In the genomic region with DNA sequence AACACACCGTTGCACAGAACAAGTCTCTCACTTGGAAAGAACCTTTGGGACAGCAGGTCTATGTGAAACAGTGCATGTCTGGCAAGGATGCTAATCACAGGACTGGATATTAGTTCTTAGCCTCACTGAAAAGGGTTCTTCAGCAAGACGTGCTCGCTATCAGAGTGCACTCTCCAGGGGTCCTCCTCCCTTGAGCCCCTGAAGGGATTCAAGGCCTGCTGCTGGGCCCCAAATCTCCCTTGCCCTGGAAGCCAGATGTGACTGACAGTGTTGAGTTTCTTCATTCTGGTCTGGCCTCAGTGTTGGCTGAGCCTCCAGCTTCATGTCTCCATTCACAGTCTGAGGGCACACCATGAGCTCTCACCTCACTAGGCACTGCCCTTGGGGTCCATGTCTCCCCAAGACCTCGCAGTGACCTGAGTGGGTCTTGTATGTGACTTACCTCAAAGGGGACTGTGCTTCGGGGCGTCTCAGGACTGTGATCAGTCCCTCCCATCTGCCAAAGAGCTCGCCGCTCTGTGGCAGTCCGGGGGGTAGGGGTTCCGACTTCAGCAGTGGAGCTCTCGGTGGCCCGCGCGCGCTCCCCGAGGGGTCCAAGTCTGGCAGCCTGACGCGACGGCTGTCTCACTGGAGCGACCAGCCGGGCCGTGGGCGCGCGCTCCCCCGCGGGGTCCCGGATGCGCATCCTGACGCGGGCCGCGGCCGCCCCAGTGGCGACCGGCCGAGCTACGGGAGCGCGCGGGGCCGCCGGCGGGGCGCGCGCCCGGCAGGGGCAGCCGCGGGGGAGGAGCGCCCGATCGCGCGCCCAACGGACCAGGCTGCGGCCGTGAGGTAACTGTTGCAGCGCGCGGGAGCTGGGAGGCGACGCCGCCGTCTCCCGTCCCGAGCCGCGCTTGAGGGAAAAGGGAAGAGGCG, we compare ENCODE assay signal across 8 mouse cellular contexts. TPM values are rescaled to one million over a fixed set of nuclear protein-coding genes. Genes with fewer than 3 reads are reported as not detected.
DNase-seq lines count a peak whose midpoint lies in the region; ATAC-seq and TF ChIP-seq lines count a peak whose summit lies in the region.

A gene (plus strand): TSS at position 861 of the 915 bp plus-strand sequence.

- H3K27ac ChIP-seq in hindbrain, postnatal 0 days: peak within 1 kb of the TSS; percentile 92
- H3K27ac ChIP-seq in macrophage: no peak within 1 kb of the TSS

- under 1% methylated on average over 42 of the region's 70 CpGs for WGBS in hindbrain, postnatal 0 days
- 8% methylated on average over 64 of the region's 70 CpGs for WGBS in macrophage (ENCODE audit: missing documents)

- ATAC-seq in hindbrain, postnatal 0 days: peak; percentile 86

- peak within 1 kb of the TSS; percentile 58 for H3K4me2 ChIP-seq in hindbrain, postnatal 0 days (ENCODE audit: low read depth, low read length)

- H3K27me3 ChIP-seq in hindbrain, postnatal 0 days (ENCODE audit: insufficient read depth, low read length): no peaks in the 10 kb centered on the region

- 0 out of 2 replicates have a peak, but pooled peaks cover 5% of the 10 kb centered on the region for H3K4me1 ChIP-seq in hindbrain, postnatal 0 days (ENCODE audit: insufficient read depth, low read length)

- H3K36me3 ChIP-seq in hindbrain, postnatal 0 days (ENCODE audit: insufficient read depth, low read length): no peaks in the 10 kb centered on the region
- no peaks in the 10 kb centered on the region for H3K36me3 ChIP-seq in macrophage (ENCODE audit: inconsistent target)

- no peak for TF ChIP-seq CTCF in hindbrain, postnatal 0 days (IDR thresholded peaks at IDR 0.05; ENCODE audit: low read depth)

- H3K9ac ChIP-seq in hindbrain, postnatal 0 days (replicated peaks; ENCODE audit: low read length): peak within 1 kb of the TSS; percentile 97

- DNase-seq in ZHBTc4 (ENCODE audit: low read depth, low spot score): peak; percentile 74
- DNase-seq in cerebellum, postnatal 10 days: peak; percentile 85 to 90
- DNase-seq in gastrocnemius, postnatal 10 days: peak; percentile 70
- peak; percentile 84 for DNase-seq in hindbrain, postnatal 0 days (ENCODE audit: low spot score)
- peak; percentile 20 to 34 for DNase-seq in left cerebral cortex, adult 8-10 months (ENCODE audit: low spot score in 2 of 2)
- DNase-seq in right cerebral cortex, postnatal 14 days: peak; percentile 69
- DNase-seq in urinary bladder, postnatal 4 days (ENCODE audit: low spot score in 2 of 2): peak; percentile 57 to 66

- H3K4me3 ChIP-seq in hindbrain, postnatal 0 days (ENCODE audit: low read length): peak within 1 kb of the TSS; percentile 95
- H3K4me3 ChIP-seq in macrophage (ENCODE audit: inconsistent target): peak within 1 kb of the TSS; percentile 22; the same call in 1 of the 2 replicates

- H3K79me2 ChIP-seq in macrophage (ENCODE audit: inconsistent target): peaks cover 6% of the 10 kb centered on the region; the same call in 1 of the 2 replicates

- no peaks in the 10 kb centered on the region for H3K9me3 ChIP-seq in hindbrain, postnatal 0 days (ENCODE audit: low read length)

RNA-seq across cellular contexts. Expression of the gene that starts here (rescaled TPM):
- 1 to 10 TPM; 7.1 to 8.6 TPM for total RNA-seq in gastrocnemius, postnatal 10 days (2021)
- total RNA-seq in hindbrain, postnatal 0 days (2014; rRNA removed): 12.1 and 18.3 TPM in 2 replicates
- polyA plus RNA-seq in hindbrain, postnatal 0 days (2015; fragmentation: Nextera tagmentation; extraction: Ambion mirVana): 3.4 and 3.7 TPM in 2 replicates
- 10 to 100 TPM in 3 of 4 experiments, 1 to 10 TPM in 1; 7.3 to 13.3 (median 11.6) TPM for total RNA-seq in left cerebral cortex, adult 8-10 months (2022)
- total RNA-seq in macrophage (2018; cell fraction: chromatin; rRNA removed): 10 to 100 TPM in 10 of 26 experiments, 1 to 10 TPM in 15, under 1 TPM in 1; 0.41 to 38.1 (median 3.3) TPM
- 10 to 100 TPM in 3 of 26 experiments, 1 to 10 TPM in 22, under 1 TPM in 1; 0.88 to 11.3 (median 3.8) TPM for total RNA-seq in macrophage (2018; cell fraction: cytosol; rRNA removed)
- 10 to 100 TPM in 10 of 26 experiments, 1 to 10 TPM in 16; 1.3 to 25.7 (median 5.5) TPM for total RNA-seq in macrophage (2018; cell fraction: nucleus; rRNA removed)
- 4.1 to 9.2 TPM (median 5.3 TPM) in 3 replicates for polyA plus RNA-seq in macrophage (2018)

Comparison
In these comparisons a context has a peak if more than half of its experiments do, and no peak if none do; other contexts are left out.
1. DNase-seq: peak in every context shown above with its lines; median percentile 88 in cerebellum, postnatal 10 days; 84 in hindbrain, postnatal 0 days; 74 in ZHBTc4; 70 in gastrocnemius, postnatal 10 days; 69 in right cerebral cortex, postnatal 14 days; 62 in urinary bladder, postnatal 4 days; 27 in left cerebral cortex, adult 8-10 months.